Mouse (Mus musculus) stomach, postnatal 0 days (tissue): Measurements from ENCODE around the gene Mep1a.

Experiments used
- CTCF ChIP-seq: IDR thresholded peaks from 2 replicates; pipeline ENCODE4 v1.5.1; 2016; ENCODE audit warnings: antibody characterized with exemption, low read depth, mild to moderate bottlenecking, moderate library complexity
- EP300 ChIP-seq: optimal IDR thresholded peaks from 2 replicates; pipeline ENCODE3; 2016; ENCODE audit warnings: antibody characterized with exemption

GRCm38 (mm10) chr17:43472558-43472957 is 30.1 kb downstream of the Mep1a start:
- TF ChIP-seq CTCF (no peak), EP300 (no peak)
